Mouse (Mus musculus) erythroblast, embryonic 14.5 days (primary cell): ENCODE measurements around the gene Yap1.

ENCODE experiments used
- GATA1 ChIP-seq: IDR thresholded peaks from 2 replicates; pipeline ENCODE4 v1.6.1; 2012; ENCODE audit warnings: low read length, inconsistent platforms, mixed read lengths
- TAL1 ChIP-seq: IDR thresholded peaks from 3 replicates; pipeline ENCODE4 v1.6.1; 2012; ENCODE audit warnings: low read length, inconsistent platforms, mixed read lengths

DNA sequence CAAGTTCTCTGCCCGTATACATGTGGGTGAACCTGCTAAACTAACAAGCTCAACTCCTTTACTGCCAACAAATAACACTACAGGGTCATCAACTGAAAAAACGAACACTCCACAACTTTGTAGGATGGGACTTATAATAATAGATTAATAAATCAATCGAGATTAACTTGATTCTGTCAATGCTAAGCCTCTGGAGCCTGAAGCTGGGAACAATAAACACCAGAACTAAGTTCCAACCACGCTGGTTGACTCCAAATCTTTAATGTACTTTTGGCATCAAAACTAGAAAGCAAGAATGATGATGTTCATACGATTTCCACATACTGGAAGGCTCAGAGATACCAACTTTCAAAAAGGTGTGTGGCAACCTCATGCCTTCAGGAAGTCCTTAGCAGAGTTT is 17.3 kb downstream of the Yap1 start:
- TF ChIP-seq GATA1 (no peak), TAL1 (no peak)
